Mouse (Mus musculus): ENCODE results near the gene Fubp1.

DNA sequence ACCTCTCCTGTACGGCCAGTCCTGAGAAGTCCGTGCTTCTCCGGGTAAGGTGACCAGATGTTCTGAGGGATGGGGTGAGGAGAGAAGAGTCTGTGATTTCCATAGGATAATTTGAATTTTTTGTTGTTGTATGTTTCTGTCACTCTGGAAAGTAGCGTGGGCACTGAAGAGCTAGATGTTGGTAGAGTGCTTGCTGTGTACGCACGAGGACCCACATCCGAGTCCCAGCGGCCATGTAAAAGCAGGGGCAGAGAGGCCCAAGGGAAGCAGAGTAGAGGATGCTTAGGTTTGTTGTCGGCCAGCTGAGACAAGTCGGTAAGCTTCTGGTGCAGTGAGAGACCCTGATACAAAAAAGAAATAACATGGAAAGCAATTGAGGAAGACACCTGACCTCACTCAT is 42.2 kb upstream of the Fubp1 start:
- TF ChIP-seq POLR2A (IDR thresholded peaks at IDR 0.05; ENCODE audit: borderline replicate concordance, low read depth, low read length) = no peak
- TF ChIP-seq CTCF (IDR thresholded peaks at IDR 0.05; ENCODE audit: low read depth, low read length) = no peak
